In the genomic region with DNA sequence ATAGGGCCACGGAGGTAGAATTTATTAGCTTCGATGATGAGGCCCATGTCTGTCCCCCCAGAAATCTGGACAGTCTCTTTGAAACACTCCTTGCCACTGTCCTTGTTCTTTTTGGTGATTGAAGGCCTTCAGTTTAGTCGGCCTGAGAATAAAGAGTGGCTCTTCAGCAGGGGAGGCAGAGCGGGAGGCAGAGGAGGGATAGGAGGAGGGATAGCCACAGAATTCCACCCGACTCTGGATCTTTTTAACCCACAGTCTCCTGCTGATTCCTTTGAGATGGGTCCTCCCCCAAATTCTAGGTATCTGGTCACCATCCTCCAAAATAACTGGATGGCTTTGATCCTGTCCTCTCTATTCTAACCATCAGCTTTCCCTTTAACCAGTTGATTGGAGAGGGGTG, we compare ENCODE assay signal across 17 mouse cellular contexts. TPM values are rescaled to one million over a fixed set of nuclear protein-coding genes. Genes with fewer than 3 reads are reported as not detected.
DNase-seq lines count a peak whose midpoint lies in the region; ATAC-seq lines count a peak whose summit lies in the region.
"Had no signal": no experiment of that assay in that cellular context is flagged by ENCODE, and none has a peak within 500 bp of the region (broad histone marks: within the 10 kb centered on the region; RNA-seq: fewer than 3 reads in every experiment).

No protein-coding gene starts in this region.

- 0 out of 2 replicates have a peak, but pooled peaks have one; percentile 30 for ATAC-seq in kidney, embryonic 15.5 days (replicated peaks; ENCODE audit: low FRiP score)
- ATAC-seq in forebrain, embryonic 15.5 days (replicated peaks): peak; percentile 21; the same call in 1 of the 2 replicates
- ATAC-seq in midbrain, embryonic 12.5 days (ENCODE audit: low FRiP score, low read depth): 0 out of 2 replicates have a peak, but pooled peaks have one; percentile 4
- ATAC-seq in neural tube, embryonic 13.5 days (ENCODE audit: low read depth): peak; percentile 15; the same call in 1 of the 2 replicates
- ATAC-seq: inflammation-experienced regulatory T-cells, adult 6 months had no signal

- no peaks in the 10 kb centered on the region for H3K9me3 ChIP-seq in kidney, embryonic 15.5 days (replicated peaks)
- H3K9me3 ChIP-seq in forebrain, embryonic 15.5 days: no peaks in the 10 kb centered on the region
- H3K9me3 ChIP-seq in midbrain, embryonic 12.5 days: no peaks in the 10 kb centered on the region
- no peaks in the 10 kb centered on the region for H3K9me3 ChIP-seq in neural tube, embryonic 13.5 days
- H3K9me3 ChIP-seq: embryonic facial prominence, embryonic 15.5 days; lung, embryonic 15.5 days had no signal

- intact Hi-C loops in heart, postnatal 36 days (cut with DNase I): loop anchor here (5.0 to 10.0 kb wide), 3 partner anchors 134 to 701 kb away; no protein-coding TSS in a partner anchor
- intact Hi-C loops in left cerebral cortex, postnatal 10 days (cut with DNase I): loop anchor here (5.0 to 10.0 kb wide), 4 partner anchors 164 to 1909 kb away; a partner anchor contains a TSS

- 0 out of 2 replicates have a peak, but pooled peaks cover 4% of the 10 kb centered on the region for H3K4me1 ChIP-seq in kidney, embryonic 15.5 days
- H3K4me1 ChIP-seq in forebrain, embryonic 15.5 days: peaks cover 13% of the 10 kb centered on the region
- H3K4me1 ChIP-seq in midbrain, embryonic 12.5 days: peaks cover 7% of the 10 kb centered on the region; the same call in 1 of the 2 replicates
- H3K4me1 ChIP-seq in neural tube, embryonic 13.5 days (replicated peaks): peaks cover 15% of the 10 kb centered on the region
- H3K4me1 ChIP-seq: embryonic facial prominence, embryonic 15.5 days; lung, embryonic 15.5 days had no signal

- peaks cover 42% of the 10 kb centered on the region for H3K27me3 ChIP-seq in kidney, embryonic 15.5 days
- no peaks in the 10 kb centered on the region for H3K27me3 ChIP-seq in forebrain, embryonic 15.5 days
- H3K27me3 ChIP-seq in midbrain, embryonic 12.5 days: no peaks in the 10 kb centered on the region
- H3K27me3 ChIP-seq in neural tube, embryonic 13.5 days: 0 out of 2 replicates have a peak, but pooled peaks cover 18% of the 10 kb centered on the region

- no peak overlapping the region for H3K4me3 ChIP-seq in kidney, embryonic 15.5 days (replicated peaks)
- H3K4me3 ChIP-seq in forebrain, embryonic 15.5 days: no peak overlapping the region
- no peak overlapping the region for H3K4me3 ChIP-seq in midbrain, embryonic 12.5 days
- no peak overlapping the region for H3K4me3 ChIP-seq in neural tube, embryonic 13.5 days
- H3K4me3 ChIP-seq: embryonic facial prominence, embryonic 15.5 days; gastrocnemius, adult 2 months; lung, embryonic 15.5 days had no signal

- no peak overlapping the region for H3K9ac ChIP-seq in kidney, embryonic 15.5 days
- H3K9ac ChIP-seq in forebrain, embryonic 15.5 days (replicated peaks): peak overlapping the region; percentile 7; the same call in 1 of the 2 replicates
- H3K9ac ChIP-seq in midbrain, embryonic 12.5 days (replicated peaks): no peak overlapping the region
- no peak overlapping the region for H3K9ac ChIP-seq in neural tube, embryonic 13.5 days
- H3K9ac ChIP-seq: embryonic facial prominence, embryonic 15.5 days; liver, embryonic 14.5 days; lung, embryonic 15.5 days had no signal

- H3K27ac ChIP-seq in kidney, embryonic 15.5 days: no peak overlapping the region
- H3K27ac ChIP-seq in forebrain, embryonic 15.5 days (replicated peaks): 0 out of 2 replicates have a peak overlapping the region, but pooled peaks have one; percentile 24
- no peak overlapping the region for H3K27ac ChIP-seq in midbrain, embryonic 12.5 days (replicated peaks)
- no peak overlapping the region for H3K27ac ChIP-seq in neural tube, embryonic 13.5 days (replicated peaks)
- H3K27ac ChIP-seq: embryonic facial prominence, embryonic 15.5 days; gastrocnemius, adult 2 months; liver, embryonic 14.5 days; lung, embryonic 15.5 days; macrophage; stomach, postnatal 0 days had no signal

- H3K4me2 ChIP-seq in kidney, embryonic 15.5 days: no peak overlapping the region
- no peak overlapping the region for H3K4me2 ChIP-seq in forebrain, embryonic 15.5 days (replicated peaks)
- no peak overlapping the region for H3K4me2 ChIP-seq in midbrain, embryonic 12.5 days (replicated peaks)
- H3K4me2 ChIP-seq in neural tube, embryonic 13.5 days: no peak overlapping the region
- H3K4me2 ChIP-seq: embryonic facial prominence, embryonic 15.5 days; heart, embryonic 11.5 days; lung, embryonic 15.5 days had no signal

- DNase-seq in kidney, adult 9 months: no peak
- DNase-seq in heart, postnatal 36 days: no peak
- no peak for DNase-seq in left cerebral cortex, postnatal 10 days (ENCODE audit: extremely low spot score in 1 of 2, low spot score in 2 of 2)
- no peak for DNase-seq in adrenal gland, adult 8-10 months

- WGBS in kidney, embryonic 15.5 days: 50% methylated on average over 5 of the region's 5 CpGs
- WGBS in forebrain, embryonic 15.5 days: 44% methylated on average over 5 of the region's 5 CpGs
- WGBS in midbrain, embryonic 12.5 days: 53% methylated on average over 5 of the region's 5 CpGs
- 34% methylated on average over 5 of the region's 5 CpGs for WGBS in neural tube, embryonic 13.5 days

- no peaks in the 10 kb centered on the region for H3K36me3 ChIP-seq in kidney, embryonic 15.5 days
- no peaks in the 10 kb centered on the region for H3K36me3 ChIP-seq in forebrain, embryonic 15.5 days
- no peaks in the 10 kb centered on the region for H3K36me3 ChIP-seq in midbrain, embryonic 12.5 days
- no peaks in the 10 kb centered on the region for H3K36me3 ChIP-seq in neural tube, embryonic 13.5 days
- H3K36me3 ChIP-seq: embryonic facial prominence, embryonic 15.5 days; lung, embryonic 15.5 days had no signal

RNA-seq across cellular contexts. Expression of a gene that starts 10.2 kb away (rescaled TPM):
- 0.10 TPM in 1 of 2 replicates, not detected in the other for polyA plus RNA-seq in kidney, embryonic 15.5 days (2015; fragmentation: Nextera tagmentation; extraction: Ambion mirVana)
- polyA plus RNA-seq in forebrain, embryonic 15.5 days (2015; fragmentation: Nextera tagmentation; extraction: Ambion mirVana): 1.2 and 1.8 TPM in 2 replicates
- polyA plus RNA-seq in midbrain, embryonic 12.5 days (2016; fragmentation: Nextera tagmentation; extraction: Ambion mirVana): 0.77 and 1.7 TPM in 2 replicates
- polyA plus RNA-seq in neural tube, embryonic 13.5 days (2015; fragmentation: Nextera tagmentation; extraction: Ambion mirVana): 1.3 and 1.7 TPM in 2 replicates
- total RNA-seq in heart, postnatal 36 days (2021): under 1 TPM; 0.03 to 0.08 TPM
- total RNA-seq in left cerebral cortex, postnatal 10 days (2021): 1 to 10 TPM; 6.1 to 7.2 TPM
- total RNA-seq in adrenal gland, adult 8-10 months (2022): 1 to 10 TPM in 3 of 4 experiments, under 1 TPM in 1; 0.38 to 1.4 (median 1.2) TPM
- total RNA-seq: granulocyte monocyte progenitor cell, adult 5-6 weeks had no signal
- polyA plus RNA-seq: inflammation-experienced regulatory T-cells, adult 6 months; macrophage had no signal

RNA-seq across cellular contexts. Expression of a gene that starts 56.5 kb away (rescaled TPM):
- polyA plus RNA-seq in kidney, embryonic 15.5 days (2015; fragmentation: Nextera tagmentation; extraction: Ambion mirVana): 13.8 and 15.8 TPM in 2 replicates
- polyA plus RNA-seq in forebrain, embryonic 15.5 days (2015; fragmentation: Nextera tagmentation; extraction: Ambion mirVana): 14.1 and 16.4 TPM in 2 replicates
- polyA plus RNA-seq in midbrain, embryonic 12.5 days (2016; fragmentation: Nextera tagmentation; extraction: Ambion mirVana): 15.3 and 17.1 TPM in 2 replicates
- polyA plus RNA-seq in neural tube, embryonic 13.5 days (2015; fragmentation: Nextera tagmentation; extraction: Ambion mirVana): 8.6 and 14.6 TPM in 2 replicates
- total RNA-seq in heart, postnatal 36 days (2021): 1 to 10 TPM; 3.4 to 4.8 TPM
- 10 to 100 TPM; 11.2 to 12.6 TPM for total RNA-seq in left cerebral cortex, postnatal 10 days (2021)
- total RNA-seq in adrenal gland, adult 8-10 months (2022): 10 to 100 TPM in 1 of 4 experiments, 1 to 10 TPM in 3; 3.9 to 10.4 (median 5.6) TPM

RNA-seq across cellular contexts. Expression of a gene that starts 56.9 kb away (rescaled TPM):
- 36.2 and 39.5 TPM in 2 replicates for polyA plus RNA-seq in kidney, embryonic 15.5 days (2015; fragmentation: Nextera tagmentation; extraction: Ambion mirVana)
- polyA plus RNA-seq in forebrain, embryonic 15.5 days (2015; fragmentation: Nextera tagmentation; extraction: Ambion mirVana): 9.6 and 10.4 TPM in 2 replicates
- 15.1 and 17.4 TPM in 2 replicates for polyA plus RNA-seq in midbrain, embryonic 12.5 days (2016; fragmentation: Nextera tagmentation; extraction: Ambion mirVana)
- 9.7 and 11.3 TPM in 2 replicates for polyA plus RNA-seq in neural tube, embryonic 13.5 days (2015; fragmentation: Nextera tagmentation; extraction: Ambion mirVana)
- 10 to 100 TPM; 17.5 to 18.2 TPM for total RNA-seq in heart, postnatal 36 days (2021)
- 10 to 100 TPM; 16.4 to 18.2 TPM for total RNA-seq in left cerebral cortex, postnatal 10 days (2021)
- 10 to 100 TPM; 17.3 to 24.8 (median 22.5) TPM for total RNA-seq in adrenal gland, adult 8-10 months (2022)
